Comparison of ENCODE assay signal across 7 mouse cellular contexts in genomic region chr5:124186465-124186854, GRCm38 (mm10).
DNase-seq lines count a peak whose midpoint lies in the region; ATAC-seq lines count a peak whose summit lies in the region.

No protein-coding gene starts in this region.

- peaks cover 56% of the 10 kb centered on the region for H3K4me1 ChIP-seq in embryonic facial prominence, embryonic 15.5 days
- H3K4me1 ChIP-seq in intestine, embryonic 15.5 days (replicated peaks): peaks cover 20% of the 10 kb centered on the region
- peaks cover 65% of the 10 kb centered on the region for H3K4me1 ChIP-seq in neural tube, embryonic 15.5 days

- peak; percentile 56 for DNase-seq in retina, postnatal 1 day
- no peak for DNase-seq in retina, embryonic 14.5 days (ENCODE audit: low spot score)
- no peak for DNase-seq in ovary, adult 18-20 months (ENCODE audit: low spot score)
- no peak for DNase-seq in gastrocnemius, postnatal 4 days (ENCODE audit: low spot score in 2 of 2)

- H3K36me3 ChIP-seq in embryonic facial prominence, embryonic 15.5 days: no peaks in the 10 kb centered on the region
- no peaks in the 10 kb centered on the region for H3K36me3 ChIP-seq in intestine, embryonic 15.5 days
- H3K36me3 ChIP-seq in neural tube, embryonic 15.5 days: no peaks in the 10 kb centered on the region

- H3K9ac ChIP-seq in embryonic facial prominence, embryonic 15.5 days: no peak overlapping the region
- no peak overlapping the region for H3K9ac ChIP-seq in intestine, embryonic 15.5 days
- peak overlapping the region; percentile 50 for H3K9ac ChIP-seq in neural tube, embryonic 15.5 days (replicated peaks)

- peak overlapping the region; percentile 46; the same call in 1 of the 2 replicates for H3K4me2 ChIP-seq in embryonic facial prominence, embryonic 15.5 days (replicated peaks)
- H3K4me2 ChIP-seq in intestine, embryonic 15.5 days (replicated peaks): peak overlapping the region; percentile 51; the same call in 1 of the 2 replicates
- H3K4me2 ChIP-seq in neural tube, embryonic 15.5 days: peak overlapping the region; percentile 57

- H3K9me3 ChIP-seq in embryonic facial prominence, embryonic 15.5 days (replicated peaks): no peaks in the 10 kb centered on the region
- H3K9me3 ChIP-seq in intestine, embryonic 15.5 days: no peaks in the 10 kb centered on the region
- H3K9me3 ChIP-seq in neural tube, embryonic 15.5 days (replicated peaks): no peaks in the 10 kb centered on the region

- peak overlapping the region; percentile 20; the same call in 1 of the 2 replicates for H3K4me3 ChIP-seq in embryonic facial prominence, embryonic 15.5 days (replicated peaks)
- H3K4me3 ChIP-seq in intestine, embryonic 15.5 days (replicated peaks): no peak overlapping the region
- H3K4me3 ChIP-seq in neural tube, embryonic 15.5 days (replicated peaks): peak overlapping the region; percentile 30

- peak overlapping the region; percentile 56; the same call in 1 of the 2 replicates for H3K27ac ChIP-seq in embryonic facial prominence, embryonic 15.5 days (replicated peaks)
- no peak overlapping the region for H3K27ac ChIP-seq in intestine, embryonic 15.5 days
- peak overlapping the region; percentile 87 for H3K27ac ChIP-seq in neural tube, embryonic 15.5 days (replicated peaks)

- H3K27me3 ChIP-seq in embryonic facial prominence, embryonic 15.5 days: no peaks in the 10 kb centered on the region
- H3K27me3 ChIP-seq in intestine, embryonic 15.5 days (replicated peaks): no peaks in the 10 kb centered on the region
- no peaks in the 10 kb centered on the region for H3K27me3 ChIP-seq in neural tube, embryonic 15.5 days (replicated peaks)

- 49% methylated on average over 10 of the region's 10 CpGs for WGBS in embryonic facial prominence, embryonic 15.5 days
- WGBS in intestine, embryonic 15.5 days: 73% methylated on average over 10 of the region's 10 CpGs
- 45% methylated on average over 10 of the region's 10 CpGs for WGBS in neural tube, embryonic 15.5 days

- ATAC-seq in embryonic facial prominence, embryonic 15.5 days (ENCODE audit: insufficient number of reproducible peaks, low FRiP score, low TSS enrichment, low read depth): no peak
- 0 out of 2 replicates have a peak, but pooled peaks have one; percentile 35 for ATAC-seq in intestine, embryonic 15.5 days
- ATAC-seq in neural tube, embryonic 15.5 days (ENCODE audit: low FRiP score): peak; percentile 40; the same call in 1 of the 2 replicates
